Mouse (Mus musculus): ENCODE data around the gene Nfic. TPM values are rescaled to one million over a fixed set of nuclear protein-coding genes. Genes with fewer than 3 reads are reported as not detected.
A peak's percentile ranks its signal among the peaks of the same experiment; 100 is the strongest.

Nfic gene
- total RNA-seq, 1 experiment from 2014 or later: 129 TPM

DNA sequence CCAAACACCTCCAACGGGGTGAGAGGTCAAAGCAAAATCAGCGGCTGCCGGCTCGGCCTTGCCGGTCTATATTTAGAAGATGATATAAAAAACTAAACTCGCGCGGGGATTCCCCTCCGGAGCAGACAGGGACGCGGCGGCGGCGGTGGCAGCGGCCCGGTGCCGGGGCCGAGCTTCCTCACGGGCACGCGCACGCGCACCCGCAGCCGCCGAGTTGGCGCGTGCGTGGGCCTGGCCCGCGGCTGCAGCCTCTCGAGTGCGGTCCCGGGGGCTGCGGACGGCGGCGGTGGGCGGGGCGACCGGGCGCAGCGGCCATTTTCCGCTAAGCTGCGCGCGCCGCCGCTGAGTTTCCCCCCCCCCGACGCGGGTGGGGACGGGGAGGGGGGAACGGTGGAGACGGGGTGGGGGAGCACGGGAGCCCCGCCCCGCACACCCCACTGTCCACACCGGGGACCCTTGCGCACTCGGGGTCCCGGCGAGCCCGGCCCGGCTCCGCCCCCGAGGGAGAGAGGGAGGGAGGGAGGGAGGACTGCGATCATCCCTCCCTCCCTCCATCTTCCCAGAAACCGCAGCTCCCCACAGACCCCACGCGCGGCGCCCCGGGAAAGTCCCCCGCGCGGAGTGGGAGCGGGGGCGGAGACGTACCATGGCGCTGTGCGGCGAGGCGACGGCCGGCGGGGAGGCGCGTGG, 25.1 kb downstream of the Nfic start:
- peak; percentile 84 for DNase-seq

DNA sequence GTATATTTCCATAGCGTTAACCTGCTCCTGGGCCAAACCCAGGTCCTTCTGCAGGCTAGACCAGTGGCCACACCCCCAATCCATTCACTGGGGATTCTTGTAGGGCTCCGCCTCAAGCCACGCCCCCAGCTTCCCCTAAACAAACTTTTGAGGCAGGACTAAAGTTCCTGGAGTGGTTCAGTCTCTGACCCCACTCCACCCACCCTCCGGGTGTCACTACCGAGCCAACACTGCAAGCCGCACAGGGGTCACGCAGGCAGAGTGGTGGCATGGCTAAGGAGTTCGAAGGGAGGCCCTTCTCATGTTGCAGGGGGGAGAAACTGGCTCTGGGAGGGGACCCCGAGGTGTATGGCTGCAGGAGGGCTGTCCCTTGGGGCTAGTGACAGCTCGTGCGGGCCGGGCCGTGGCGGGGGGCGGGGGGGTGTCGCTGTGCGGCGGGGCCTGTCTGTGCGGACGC, 25.8 kb downstream of the Nfic start:
- DNase-seq: peak; percentile 83

DNA sequence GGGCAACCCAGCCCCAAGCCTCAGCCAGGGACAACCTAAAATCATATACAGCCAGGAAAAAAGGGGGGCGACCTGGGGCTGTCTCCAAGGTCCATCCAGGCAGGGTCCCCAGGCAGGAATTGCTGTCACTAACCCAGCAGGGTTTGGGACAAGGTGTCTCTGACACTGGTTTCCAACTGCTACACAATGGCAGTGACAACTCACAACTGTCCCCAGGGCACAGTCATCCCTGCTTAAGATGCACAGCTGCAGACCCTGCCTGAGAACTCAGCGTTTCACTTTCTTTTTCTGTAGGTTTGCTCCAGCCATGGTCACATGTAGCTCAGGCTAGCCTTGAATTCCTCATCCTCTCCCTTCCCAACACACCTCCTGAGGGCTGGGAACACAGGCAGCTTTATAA, 26.3 kb downstream of the Nfic start:
- DNase-seq: peak; percentile 1

DNA sequence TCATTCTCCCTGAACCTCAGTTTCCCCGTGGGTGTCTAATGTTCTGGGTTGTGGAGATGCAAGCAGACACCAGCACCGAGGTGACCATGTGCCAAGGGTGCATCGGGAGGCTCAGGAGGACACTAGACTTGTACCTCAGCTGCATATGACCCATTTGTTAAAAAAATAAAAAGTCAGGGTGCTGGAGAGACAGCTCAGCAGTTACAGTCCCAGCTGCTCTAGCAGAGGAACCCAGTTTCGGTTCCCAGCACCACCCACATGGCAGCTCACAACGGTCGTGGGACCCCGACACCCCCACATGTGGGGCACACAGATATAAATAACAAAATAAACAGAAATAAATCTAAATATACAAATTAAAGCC, 26.9 kb downstream of the Nfic start:
- no peak for DNase-seq

- peak; percentile 3 for DNase-seq
Measured at GRCm38 (mm10) chr10:81427804-81428506, 27.5 kb downstream of the Nfic start.

DNA sequence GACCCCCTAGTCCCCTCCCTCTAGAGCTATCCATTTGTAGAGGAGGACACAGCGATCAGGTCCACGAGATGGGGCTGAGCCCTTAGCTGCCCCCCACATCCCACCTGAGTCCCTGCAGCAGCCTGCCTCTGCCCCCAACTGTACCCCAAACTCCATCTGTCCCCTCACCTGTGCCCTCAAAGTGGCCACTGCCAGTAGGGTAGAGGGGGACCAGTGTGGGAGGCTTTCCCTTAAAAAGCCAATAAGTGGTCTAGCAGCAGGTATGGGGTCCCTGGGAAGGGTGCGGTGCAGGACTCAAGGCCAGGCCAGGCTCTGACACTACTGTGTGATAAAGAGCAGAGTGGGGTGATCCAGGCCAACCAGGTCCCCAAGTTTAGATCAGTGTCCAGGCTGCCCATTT, 28.1 kb downstream of the Nfic start:
- no peak for DNase-seq

GRCm38 (mm10) chr10:81426897-81427296, 28.5 kb downstream of the Nfic start:
- DNase-seq: peak; percentile 89

GRCm38 (mm10) chr10:81426081-81426671, 29.3 kb downstream of the Nfic start:
- DNase-seq: peak; percentile 35

DNA sequence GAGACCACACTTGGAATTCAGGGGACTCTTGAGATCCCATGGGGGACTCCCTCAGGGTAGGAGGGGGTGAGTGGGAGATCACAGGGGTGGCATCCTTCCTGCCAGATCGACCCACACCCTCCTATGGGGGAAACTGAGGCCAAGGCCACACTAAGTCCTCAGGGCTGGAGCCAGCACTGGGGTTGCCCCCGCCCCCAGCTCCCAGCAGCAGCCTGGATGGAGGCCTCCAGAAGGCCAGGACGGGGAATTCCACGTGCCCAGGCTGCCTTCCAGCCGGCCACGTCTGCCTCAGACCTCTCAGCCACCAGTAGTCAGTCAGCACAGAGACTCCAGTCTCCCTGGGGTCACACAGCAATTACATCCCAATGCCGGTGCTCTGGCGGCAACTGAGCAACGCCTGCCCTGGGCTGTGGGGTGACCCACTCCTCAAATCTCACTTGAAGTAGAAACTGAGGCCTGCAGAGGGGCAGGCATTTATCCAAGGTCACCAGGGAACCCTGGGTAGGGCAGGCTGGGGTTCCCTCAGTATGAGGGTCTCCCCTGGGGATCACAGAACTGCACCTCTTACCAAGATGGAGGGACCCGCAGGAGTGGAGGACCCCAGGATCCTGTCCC, 30.1 kb downstream of the Nfic start:
- DNase-seq: peak; percentile 57

DNA sequence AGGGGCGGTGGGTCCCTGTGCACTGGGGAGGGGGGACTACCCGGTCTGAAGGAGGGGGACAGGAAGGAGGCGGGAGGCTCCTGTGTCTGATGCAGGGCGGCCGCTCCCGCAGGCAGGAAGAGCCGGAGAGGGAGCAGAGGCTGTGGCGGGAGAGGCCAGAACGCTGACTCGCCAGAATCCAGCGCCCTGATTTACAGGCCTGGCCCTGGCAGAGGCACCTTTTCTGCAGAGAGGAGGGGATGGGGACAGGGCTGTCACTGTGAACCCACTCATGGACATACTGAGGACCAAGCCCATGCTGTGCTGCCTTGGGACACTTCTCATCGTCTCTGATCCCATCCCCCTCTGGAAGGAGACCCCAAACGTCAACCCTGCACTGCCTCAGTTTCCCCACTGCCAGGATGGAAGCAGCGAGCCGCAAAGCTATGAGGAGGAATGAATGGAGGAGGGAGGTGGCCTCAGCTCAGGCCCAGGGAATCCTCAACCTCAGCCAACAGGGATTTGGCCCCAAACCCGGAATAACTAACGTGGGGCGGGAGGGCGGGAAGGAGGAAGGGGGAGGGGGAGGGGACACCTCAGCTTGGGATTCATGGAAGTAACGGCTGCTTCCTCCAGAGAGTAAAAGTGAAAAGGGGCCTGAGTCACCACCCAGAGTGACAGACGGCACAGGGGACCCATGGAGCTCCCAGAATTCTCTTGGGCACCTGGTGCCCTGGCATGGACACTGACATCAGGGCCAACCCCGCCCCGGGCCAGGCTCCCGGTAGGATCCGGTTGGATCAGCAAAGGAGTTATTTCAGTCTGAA, 31.0 kb downstream of the Nfic start:
- peak; percentile 75 for DNase-seq

GRCm38 (mm10) chr10:81423476-81424245, 31.8 kb downstream of the Nfic start:
- DNase-seq: no peak

- no peak for DNase-seq
Measured at GRCm38 (mm10) chr10:81422661-81423217, 32.7 kb downstream of the Nfic start.

DNA sequence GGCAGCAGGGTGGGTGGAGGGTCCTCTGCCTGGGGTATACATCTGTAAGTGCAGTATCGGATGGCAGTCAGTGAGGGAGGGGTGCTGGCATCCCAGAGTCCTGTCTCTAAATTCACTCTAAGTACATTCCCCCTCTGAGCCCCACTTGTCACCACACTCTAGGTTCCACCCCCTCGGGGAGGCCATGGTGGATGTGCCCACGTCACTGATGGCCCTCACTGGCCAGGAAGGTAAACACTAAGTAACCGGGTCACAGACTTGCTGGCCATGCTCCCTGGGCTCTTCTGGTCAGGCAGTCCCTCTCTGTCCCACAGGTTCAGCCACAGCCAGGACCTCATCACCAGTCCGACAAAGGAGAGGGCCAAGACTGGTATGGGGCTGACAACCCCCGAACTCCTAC, 33.2 kb downstream of the Nfic start:
- peak; percentile 3 for DNase-seq

- DNase-seq: peak; percentile 41
Measured at GRCm38 (mm10) chr10:81421797-81422100, 33.7 kb downstream of the Nfic start.

DNA sequence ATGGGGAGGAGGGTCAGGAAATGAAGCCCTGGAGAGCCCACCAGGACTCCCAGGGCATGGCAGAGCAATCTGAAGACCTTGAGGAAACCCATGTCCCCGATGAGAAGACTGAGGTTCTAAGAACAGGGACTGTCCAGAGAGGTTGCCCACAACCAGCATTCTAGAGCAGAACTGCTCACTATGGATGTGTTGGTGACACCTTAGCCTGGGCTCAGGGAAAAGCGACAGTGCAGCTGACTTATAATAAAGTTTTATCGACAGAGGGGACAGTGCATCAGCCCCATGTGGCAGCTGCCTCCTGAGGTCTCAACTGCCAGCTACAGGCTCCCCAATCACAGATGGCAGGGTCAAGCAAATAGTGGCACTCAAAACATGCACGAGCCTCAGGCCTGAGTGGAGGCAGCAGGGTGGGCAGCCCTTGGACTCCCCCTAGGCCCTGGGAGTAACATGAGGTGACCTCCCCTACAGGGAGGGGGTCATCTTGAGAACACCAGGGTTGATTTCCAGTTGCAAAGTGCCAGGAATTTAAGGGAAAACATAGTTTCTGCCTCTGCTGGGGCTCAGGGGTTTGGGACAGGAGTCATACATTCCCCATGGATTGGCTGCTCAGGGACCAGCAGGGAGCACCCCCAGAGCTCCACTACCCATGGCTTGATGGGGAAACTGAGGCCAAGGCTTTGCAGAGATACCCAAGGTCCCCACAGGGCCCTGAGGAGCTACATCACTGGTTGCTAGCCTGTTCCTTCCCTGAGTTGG, 34.2 kb downstream of the Nfic start:
- no peak for DNase-seq

DNA sequence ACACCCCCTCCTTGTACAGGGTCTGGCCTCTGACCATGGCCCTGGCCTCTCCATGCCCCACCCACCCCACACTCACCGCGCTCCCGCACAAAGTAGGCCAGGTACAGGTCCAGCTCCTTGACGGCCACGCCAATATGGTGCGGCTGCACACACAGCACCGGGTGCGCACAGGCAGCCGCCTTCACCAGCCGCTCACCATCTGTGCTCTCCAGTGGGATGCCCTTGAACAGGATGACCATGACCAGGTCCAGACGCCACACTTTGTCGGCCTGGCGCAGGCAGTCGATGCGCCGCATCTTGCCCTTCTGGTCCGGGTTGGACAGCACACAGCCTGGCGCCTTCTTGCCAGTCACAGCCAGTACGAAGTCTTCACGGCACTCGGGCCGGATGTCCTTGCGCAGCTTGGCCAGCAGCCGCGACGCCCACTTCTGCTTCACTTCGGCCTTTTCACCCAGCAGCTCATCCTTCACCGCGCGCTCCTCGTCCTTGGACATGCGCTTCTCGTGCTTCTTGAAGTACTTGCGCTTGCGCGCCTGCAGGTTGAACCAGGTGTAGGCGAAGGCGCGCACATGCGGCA, 35.2 kb downstream of the Nfic start:
- peak; percentile 71 for DNase-seq

- DNase-seq: peak; percentile 27
Measured at GRCm38 (mm10) chr10:81419111-81419928, 36.1 kb downstream of the Nfic start.

DNA sequence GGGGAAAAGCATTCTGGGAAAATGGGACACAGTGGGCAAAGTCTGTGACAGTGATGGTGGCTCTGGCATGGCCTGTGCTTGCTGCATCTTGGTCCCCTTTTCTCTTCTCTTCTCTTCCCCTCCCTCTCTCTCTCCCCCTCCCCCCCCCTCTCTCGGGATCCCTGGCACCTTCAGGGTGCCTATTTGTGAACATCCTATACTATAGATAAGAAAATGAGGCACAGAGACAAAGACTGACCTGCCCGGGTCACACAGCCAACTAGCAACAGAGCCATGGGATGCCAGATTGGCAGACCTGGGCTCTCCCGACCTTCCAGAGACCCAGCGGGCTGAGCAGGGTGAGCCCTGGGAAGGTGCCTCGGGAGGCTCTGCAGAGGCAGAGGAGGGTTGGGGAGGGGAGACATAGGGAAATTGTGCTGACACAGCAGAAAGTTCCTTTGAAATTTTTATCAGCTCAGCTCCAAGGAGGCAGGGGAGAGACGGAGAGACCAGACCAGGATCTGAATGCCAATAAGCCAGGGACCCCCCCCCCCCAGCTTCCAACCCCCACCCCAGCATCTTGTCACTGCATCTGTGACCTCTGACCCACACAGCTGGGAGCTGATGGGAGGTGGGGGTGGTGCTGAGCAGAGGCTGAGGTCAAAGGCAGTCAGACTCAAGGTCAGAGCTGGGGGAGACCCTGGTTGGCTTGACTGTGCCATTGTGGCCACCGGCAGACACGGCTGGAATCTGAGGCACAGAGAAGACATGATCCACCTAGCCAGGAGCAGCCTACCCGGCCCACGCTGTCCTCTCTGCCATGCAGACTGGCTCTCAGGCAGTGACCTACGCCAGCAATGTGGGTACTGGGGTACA, 37.0 kb downstream of the Nfic start:
- peak; percentile 2 for DNase-seq
